Mouse (Mus musculus) megakaryocyte progenitor cell, adult 5-6 weeks (primary cell): ENCODE measurements at regions not wholly inside any gene's neighbourhood (a gene's known extent, or its start where the extent isn't known, plus 50 kb on each side); places are given as distances from the start of the nearest gene placed in this dataset.

Experiments
- ATAC-seq: replicated peaks from 2 replicates; pipeline ENCODE4 v1.8.0; 2016; ENCODE audit warnings: mild to moderate bottlenecking, moderate TSS enrichment, inconsistent platforms; ENCODE audit not compliant: poor library complexity

GRCm38 (mm10) chr15:88175991-88176390 lies 424.1 kb upstream of the Zdhhc25 start:
- no peak for ATAC-seq

DNA sequence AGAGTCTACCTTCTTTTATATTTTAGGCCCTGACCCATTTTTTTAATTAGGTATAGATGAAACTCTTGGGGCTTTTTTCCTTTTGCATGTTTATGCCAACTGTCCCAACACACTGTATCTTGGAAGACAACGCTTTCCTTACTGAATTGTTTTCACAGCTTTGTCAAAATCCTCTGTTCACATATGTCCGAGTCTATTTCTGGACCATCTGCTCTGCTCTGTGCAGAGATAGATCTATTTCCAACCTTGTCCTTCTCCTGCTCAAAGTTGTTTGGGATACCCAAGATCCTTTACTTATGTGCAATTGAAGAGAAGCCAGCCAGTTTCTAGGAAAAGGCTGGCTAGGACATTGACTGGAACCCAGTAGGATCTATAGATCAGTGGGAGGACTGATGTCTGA lies 403.6 kb upstream of the Zdhhc25 start:
- ATAC-seq: no peak

DNA sequence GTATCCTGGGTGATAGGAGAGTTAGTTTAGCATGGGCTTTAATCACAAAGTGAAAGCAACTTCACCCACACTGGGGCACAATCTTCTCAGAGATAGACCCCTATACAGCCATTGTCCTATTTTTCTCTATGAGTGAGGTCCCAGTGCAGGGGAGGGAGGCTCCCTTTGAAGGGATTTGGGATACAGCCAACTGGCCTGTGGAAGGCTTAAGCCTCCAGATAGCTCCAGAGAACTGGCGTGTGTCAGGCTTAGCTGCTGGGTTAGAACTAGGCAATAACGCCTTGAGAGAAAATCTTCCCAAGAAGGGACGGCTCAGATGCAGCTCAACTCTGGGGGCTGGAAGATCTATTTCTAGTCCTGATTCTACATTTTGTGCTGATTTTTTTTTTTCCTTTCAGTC lies 397.4 kb upstream of the Zdhhc25 start:
- no peak for ATAC-seq

DNA sequence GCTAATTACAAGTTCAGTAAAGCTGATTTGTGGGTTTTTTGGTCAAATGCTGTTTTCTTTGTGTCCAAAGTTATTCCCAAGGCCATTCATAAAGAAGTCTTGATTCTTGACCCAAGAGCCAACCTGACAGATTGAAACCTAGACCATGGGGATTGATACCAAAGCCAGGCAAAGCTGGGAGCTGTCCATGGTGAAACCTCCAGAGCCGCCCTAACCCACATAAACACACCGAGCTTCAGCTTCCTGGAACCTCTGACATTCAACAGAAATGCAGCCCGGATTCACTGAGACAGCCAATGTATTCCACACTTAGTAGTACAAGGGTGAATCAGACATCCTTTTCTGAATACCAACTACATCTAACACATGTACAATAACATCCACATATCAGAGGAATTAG lies 386.7 kb upstream of the Zdhhc25 start:
- no peak for ATAC-seq

DNA sequence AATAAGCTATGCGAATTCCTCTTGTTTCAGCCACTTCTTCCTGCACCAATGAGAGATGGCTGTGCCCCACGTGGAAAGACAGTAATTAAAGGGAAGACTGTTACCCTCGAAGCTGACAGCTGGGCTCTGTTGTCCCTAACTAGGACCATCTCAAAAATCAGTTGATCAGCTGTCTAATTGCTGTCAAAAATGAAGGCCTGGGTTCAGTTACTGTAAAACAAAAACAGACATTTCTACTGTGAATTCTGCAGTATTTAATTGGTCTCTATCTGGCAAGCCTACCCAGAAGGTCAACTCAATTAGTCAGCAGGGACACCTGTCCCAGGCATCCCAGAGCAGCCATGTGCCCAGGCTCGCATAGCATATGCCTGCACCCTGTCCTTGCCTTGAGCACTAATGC lies 385.8 kb upstream of the Zdhhc25 start:
- no peak for ATAC-seq

GRCm38 (mm10) chr15:88229456-88229855 lies 370.6 kb upstream of the Zdhhc25 start:
- no peak for ATAC-seq

DNA sequence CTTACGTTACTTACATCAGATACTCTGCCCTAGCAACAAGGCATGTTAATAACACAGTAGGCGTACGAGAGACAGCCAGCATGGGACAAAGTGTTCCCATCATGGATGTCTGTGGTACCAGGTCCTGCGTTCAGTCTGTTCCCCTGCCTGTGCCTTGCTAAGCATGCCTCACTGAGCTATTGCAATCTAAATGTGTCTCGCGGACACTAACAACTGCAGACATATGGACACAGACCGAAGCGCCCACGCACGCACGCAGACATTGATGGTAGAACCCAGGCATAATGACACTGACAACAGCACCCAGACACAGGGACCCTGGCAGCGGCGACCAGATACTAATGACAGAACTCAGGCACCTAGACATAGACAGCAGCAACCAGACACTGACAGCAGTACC lies 355.5 kb upstream of the Zdhhc25 start:
- ATAC-seq: no peak

DNA sequence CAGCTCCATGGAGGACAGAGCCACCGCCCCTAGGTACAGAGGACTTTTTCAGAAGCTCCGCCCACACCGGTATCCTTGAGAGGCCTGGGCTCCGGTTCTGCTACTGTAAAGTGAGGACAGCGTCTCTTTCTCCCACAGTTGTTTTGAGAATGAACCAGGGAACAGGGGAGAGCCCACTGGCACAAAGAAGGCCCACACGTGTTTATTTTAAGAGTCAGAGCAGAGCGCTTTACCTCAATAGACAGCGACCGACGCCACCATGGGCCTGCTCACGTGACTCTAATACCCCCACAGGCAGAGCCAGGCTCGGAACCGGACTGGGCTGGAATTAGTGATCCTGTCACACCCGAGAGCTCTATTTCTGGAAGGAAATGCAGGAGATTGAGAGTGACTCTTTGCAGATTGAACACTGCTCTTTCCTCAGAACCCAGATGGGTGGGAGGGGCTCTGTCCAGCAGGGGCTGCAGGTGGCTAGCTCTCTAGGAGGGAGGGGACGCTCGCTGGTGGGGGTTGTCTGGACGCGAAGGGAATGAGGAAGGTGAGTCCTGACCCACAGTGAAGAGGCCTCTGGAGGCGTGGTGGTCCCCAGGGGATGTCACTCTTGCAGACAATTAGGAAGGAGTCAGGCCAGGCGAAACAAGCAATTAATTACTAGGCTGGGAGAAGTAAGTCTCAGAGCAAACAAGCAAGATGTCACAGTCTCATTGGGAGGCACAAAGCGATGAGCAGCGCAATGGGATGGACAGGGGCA lies 354.4 kb upstream of the Zdhhc25 start:
- ATAC-seq: no peak

DNA sequence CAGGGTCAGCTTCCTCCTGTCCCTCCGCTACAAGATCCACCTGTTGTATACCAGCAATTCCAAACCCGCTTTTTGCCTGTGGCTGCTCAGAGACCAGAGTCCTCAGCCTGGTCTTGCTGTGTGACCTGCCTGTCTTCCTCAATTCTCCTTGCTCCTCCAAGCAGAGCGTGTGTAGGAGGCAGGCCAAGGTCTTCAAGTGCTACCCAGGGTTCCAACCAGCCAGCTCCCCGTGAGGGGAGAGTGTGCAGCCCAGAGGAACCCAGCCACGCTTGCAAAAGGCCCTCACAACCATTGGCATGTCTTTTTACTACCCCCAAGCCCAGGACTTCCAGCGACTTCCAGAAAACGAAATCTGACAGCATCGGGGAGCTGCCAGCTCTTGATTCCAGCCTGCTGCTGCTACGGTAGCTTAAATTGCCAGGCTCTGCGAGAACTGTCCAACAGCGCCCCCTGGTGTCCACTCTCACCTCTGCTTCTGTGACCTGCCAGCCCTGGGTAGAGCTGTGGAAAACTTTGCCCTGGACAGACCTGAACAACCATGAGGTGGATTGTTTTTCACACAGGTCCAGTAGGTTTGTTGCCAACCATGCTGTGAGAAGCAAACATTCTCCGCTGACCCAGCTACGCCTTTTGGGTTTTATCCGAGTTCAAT lies 352.0 kb upstream of the Zdhhc25 start:
- peak; percentile 83 for ATAC-seq

DNA sequence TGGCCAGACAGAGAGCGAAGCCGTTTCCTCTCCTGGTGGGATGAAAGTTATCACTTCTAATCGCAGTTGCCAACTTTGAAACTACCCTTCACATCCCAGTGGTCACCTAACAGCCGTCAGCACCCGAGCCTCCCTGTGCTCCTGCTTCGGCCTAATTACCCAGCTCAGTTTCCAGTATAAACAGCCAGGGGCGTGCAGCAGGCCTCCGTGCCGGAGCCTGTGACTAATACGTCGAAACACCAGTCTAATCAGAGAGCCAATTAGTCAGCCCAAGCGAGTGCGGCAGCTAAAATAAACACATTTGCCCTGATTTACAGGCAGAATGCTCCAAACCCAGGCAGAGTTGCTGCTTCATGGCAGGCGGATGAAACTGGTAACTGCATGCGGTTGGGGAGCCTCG lies 312.1 kb upstream of the Zdhhc25 start:
- ATAC-seq: no peak

DNA sequence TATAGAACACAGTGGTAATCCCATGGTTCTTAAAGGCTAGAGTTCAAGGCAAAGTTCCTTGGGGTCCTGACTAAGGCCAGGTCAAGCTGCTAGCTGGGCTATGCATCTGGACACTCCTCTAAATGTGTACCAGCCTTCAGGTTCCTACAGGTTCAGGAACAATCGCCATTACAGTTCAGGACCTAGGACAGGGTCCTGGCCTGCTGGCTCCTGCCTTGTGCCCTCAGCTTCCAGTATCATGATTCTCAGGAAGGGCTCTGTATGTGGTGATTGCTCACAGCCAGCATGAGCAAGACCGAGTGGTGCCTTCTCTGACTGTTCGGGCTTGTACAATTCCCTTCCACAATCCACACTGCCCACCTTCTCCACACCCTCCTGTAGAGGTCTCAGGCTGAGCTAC lies 311.4 kb upstream of the Zdhhc25 start:
- no peak for ATAC-seq

GRCm38 (mm10) chr15:88290740-88291363 lies 309.2 kb upstream of the Zdhhc25 start:
- ATAC-seq: no peak

GRCm38 (mm10) chr15:88299061-88299460 lies 301.0 kb upstream of the Zdhhc25 start:
- ATAC-seq: no peak

GRCm38 (mm10) chr15:88311158-88311557 lies 288.9 kb upstream of the Zdhhc25 start:
- no peak for ATAC-seq

DNA sequence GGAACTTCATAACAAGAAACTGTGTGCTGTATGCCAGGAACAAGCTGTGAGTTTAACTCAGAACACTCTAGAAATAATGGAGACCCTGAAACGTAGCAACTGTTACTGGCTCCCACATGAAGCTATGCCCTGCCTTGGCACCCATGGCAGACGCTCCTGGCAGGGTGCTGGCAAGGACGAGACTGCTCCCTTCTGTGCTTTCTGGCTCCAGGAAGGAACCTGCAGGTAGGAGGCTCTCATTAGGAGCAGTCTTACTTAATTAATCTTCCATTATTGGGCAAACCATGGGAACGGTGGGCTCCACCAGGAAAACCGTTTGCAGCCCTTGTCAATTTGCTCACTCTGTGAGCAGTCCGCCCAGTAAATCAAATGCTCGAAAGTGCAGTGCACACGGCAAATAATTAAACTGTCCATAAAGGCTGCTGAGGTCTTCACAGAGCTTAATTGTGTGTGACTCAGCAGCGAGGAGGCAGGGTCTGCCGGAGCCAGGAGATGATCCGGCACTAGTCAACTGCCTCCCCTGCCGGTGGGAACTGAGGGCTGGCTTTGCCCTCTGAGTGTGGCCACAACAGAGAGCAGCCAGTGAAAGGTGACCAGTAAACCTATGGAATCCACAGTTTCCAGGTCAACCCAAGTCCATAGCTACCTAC lies 285.2 kb upstream of the Zdhhc25 start:
- no peak for ATAC-seq

GRCm38 (mm10) chr15:88318048-88318447 lies 282.1 kb upstream of the Zdhhc25 start:
- no peak for ATAC-seq

DNA sequence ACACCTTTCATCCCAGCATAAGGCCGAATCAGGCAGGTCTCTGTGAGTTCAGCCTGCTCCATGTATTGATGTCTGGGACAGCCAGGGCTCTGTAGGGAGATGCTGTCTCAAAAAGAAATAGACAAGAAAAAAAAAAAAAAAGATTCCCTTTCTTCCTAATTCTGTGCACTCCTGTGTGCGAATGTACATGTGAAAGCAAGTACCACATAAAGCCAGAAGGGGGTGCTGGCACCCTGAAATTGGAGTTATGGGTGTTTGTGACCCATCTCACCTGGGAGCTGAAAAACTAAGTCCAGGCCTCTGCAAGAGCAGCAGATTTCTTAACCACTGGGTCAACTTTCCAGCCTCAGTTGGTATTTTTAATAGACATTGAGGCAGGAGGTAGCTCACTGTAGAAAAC lies 280.6 kb upstream of the Zdhhc25 start:
- ATAC-seq: no peak

DNA sequence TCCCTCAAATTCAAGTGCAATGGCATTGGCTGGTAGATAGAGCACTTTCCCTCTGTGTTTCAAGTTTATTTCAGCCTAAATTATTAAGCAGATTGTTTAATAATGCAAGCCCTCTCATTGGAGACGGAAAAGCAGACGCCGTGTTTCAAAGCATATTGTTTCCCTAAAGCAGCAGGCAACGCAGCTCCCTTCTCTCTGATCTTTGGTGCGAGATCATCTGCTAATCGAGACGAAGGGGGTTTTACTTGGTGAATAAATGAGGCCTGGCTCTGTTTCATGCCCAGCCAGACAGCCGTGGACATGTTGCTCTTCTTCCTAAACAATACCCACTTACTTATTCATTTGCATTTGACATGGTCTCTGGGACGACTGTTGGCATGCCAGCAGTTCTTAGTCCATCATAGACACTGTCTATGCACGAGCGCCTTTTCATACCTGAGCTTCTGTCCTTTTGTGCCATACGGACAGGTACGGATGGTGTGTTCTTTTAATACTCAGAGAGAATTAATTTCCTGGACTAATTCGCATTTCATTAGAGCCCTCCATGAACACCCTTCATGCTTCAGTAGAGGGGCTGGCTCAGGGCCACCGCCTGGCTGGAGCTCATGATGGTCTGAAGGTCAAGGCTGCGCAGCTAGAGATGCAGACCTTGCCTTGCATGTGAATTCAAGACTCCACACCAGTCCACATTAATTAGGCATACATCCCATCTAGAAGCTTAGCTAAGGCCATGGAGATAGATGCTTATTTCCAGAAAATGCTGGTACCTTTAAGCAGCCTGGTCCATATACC lies 276.3 kb upstream of the Zdhhc25 start:
- no peak for ATAC-seq

- no peak for ATAC-seq
These were observed 275.0 kb upstream of the Zdhhc25 start for GRCm38 (mm10) chr15:88325108-88325507.

DNA sequence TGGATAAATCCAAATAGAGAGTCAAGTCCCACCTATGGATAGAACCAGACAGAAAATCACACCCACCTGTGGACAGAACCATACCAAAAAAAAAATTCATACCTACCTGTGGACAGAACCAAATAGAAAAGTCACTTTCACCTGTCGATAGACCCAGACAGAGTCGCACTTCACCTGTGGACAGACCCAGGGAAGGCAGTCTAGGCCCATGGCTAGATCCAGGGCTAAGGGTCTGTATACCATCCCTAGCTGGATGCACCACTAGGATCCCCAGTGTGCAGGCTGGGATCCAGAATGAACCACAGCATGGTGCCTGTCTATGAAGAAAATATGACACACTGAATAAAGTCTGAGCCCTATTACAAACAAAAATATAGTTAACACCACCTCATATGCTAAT lies 246.9 kb upstream of the Zdhhc25 start:
- no peak for ATAC-seq
